Mouse (Mus musculus) skeletal muscle tissue, adult 2 months (tissue): ENCODE data around the gene Ncbp1.
"Not testable (repeated sequence)": the region's sequence is repeated elsewhere in the genome, so short reads cannot be mapped to it uniquely, and the experiment has no call there.

Source experiments
- DNase-seq: peaks from one replicate; pipeline ENCODE4 v3.0.0-alpha.2; 2012; ENCODE audit warnings: low read depth, low spot score

The Ncbp1 gene

DNA sequence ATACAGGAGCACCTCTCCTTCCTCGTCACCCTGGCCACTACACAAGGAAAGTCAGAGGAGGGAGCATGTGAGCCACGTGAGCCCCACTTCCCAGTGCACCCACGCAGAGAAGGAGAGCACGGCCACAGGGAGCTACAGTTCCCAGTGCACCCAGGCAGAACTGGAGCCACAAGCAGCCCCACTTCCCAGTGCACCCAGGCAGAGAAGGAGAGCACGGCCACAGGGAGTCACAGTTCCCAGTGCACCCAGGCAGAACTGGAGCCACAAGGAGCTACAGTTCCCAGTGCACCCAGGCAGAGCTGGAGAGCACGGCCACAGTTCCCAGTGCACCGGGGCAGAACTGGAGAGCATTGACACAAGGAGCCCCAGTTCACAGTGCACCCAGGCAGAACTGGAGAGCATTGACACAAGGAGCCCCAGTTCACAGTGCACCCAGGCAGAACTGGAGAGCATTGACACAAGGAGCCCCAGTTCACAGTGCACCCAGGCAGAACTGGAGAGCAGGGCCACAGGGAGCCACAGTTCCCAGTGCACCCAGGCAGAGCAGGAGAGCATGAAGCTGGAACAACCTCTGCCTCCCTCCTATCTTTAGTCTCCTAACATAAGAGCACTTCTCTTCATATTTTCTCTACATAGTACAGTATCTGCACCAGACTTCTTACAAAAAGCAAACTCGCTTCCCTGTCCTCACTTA is 9.0 kb upstream of the Ncbp1 start:
- DNase-seq = no peak

DNA sequence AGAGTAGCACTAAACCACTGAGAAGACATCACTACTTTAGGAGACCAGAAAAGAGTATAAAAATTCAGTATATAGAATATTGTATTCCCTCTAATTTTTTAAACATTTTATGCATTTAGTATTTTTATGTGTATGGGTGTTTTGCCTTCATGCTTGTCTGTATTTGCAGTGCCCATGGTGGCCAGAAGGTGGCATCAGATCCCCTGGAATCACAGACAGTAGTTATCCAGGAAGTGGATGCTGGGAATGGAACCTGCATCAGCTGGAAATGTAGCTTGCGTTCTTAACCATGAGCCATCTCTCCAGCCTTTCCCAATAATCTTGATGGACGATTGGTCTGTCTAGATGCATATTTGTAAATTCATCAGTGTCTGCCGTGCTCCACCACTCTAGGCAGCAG is 8.2 kb upstream of the Ncbp1 start:
- DNase-seq = no peak

DNA sequence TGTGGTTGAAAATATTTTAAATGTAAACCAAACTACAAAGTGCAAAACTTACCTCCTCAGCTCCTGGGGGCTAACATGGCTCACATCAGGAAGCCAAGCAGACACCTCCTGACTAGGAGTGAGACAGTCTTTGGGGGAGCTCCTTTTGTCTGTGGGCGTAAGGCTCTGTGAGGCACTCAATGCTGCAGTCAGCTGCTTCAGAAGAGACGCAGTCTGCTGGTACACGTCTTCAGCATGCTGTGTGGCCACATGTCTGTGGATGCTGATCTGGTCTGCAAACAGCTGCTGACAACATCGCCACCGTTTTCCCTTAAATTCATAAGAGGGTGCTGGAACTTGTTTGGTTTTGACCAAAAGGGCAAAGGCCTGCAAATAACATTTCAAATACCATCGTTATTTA is 6.6 kb upstream of the Ncbp1 start:
- DNase-seq = no peak

DNA sequence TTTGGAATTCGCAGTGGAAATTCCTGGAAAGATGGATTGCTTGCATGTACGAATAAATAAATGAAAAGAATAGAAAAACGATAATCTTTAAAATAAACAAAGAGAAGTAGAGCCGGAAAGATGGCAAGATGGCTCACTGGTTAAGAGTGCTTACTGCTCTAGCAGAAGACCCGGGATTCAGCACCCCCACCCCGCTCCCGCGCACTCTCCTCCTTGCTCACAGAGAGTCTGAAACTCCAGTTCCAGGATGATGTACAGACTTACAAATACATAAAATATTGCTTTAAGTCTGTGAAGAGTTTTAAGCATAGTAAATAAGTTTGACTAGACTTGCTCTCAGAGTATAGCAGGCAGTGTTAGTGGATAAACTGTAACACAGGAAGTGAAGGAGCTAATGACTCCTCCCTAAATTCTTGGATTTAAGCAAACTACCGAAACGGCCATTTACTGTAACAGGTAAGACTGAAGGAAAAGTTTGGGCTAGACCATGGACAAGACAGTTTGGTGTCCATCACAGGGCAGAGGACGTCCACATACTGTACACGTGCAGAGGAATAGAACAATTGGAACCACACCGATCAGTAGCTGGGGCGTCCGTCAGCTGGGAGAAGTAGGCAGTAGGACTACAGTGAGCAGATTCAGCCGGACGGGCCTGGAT is 655 bp upstream of the Ncbp1 start:
- no peak for DNase-seq

DNA sequence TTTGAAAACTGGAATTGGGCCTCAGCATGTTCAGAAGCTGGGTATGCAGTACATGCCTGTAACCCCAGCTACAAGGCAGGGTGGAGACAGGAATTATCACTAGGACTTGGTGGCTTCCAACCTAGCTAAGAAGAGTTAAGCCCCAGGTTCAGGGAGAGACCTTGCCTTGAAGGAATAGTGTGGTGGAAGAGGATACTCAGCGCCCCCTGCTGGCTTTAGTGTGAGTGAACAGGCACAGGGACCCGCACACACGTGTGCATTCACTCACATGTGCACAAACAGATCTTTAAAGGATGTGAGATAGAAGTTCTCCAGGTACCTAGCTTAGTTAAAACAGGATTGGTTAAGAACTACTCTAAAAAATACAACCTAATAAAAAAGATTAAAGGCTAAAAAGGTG is 5.9 kb downstream of the Ncbp1 start:
- no peak for DNase-seq

DNA sequence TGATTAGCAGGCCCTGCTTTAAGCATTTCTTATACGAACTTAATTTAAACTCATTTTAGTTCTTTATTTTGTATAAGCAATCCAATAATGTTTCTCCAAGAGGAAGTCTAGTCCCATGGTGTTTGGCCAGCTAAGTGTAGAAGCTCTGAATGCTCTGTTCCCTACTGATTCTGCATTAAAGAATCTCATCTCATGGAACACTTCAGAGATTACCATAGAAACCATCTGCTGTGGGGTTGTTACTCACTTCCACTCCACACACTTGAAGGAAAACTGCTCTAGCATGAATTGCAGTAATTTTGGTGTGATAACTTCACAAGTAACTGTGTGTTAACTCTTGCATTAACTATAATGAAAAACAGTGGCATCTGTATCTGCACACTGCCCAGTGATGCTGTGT is 8.5 kb downstream of the Ncbp1 start:
- no peak for DNase-seq

DNA sequence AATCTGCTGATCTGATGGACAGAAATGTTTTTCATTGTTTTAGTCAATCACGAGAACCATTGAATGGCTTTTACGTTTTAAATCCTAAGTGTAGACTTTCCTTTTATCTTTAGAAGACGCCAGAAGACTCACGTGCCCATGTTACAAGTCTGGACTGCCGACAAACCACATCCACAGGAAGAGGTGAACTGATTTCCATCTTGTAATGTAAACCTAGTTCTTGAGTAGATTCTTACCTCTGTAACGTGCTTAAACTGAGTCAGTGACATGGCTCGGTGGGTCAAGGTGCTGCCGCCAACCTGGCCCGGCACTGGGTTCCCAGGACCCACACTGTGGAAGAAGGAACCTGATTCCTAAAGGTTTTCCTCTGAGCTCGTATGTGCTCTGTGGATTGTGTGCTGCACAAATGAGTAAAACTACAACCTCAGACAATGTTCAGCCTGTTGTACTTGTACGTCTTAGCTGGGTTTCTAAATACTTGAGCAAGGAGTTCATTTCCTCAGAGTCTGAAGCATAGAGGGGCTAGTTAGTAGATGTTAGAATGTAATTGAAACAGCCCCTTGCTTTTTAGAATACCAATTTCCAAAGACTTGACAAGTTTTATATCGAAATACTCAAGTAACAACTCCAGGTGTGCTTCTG is 13.6 kb downstream of the Ncbp1 start:
- no peak for DNase-seq

DNA sequence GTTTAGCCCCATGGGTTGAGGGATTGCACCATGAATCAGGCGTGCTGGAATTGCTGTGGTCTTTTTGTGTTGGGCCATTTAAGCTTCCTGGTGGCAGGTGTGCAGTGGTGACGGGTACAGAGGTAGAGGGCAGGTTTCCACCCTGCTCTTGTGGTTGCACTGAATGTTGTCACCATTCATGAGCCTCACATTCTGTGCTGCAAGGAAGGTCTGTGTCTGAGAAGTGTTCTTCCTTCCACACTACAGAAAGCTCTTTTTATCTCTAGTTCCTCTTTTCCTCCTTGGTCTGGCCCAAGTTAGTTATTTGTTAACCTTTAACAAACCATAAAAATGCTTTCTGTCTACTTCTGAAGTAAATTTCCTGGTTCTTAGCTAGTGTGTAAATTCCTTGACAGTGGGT is 25.6 kb downstream of the Ncbp1 start:
- no peak for DNase-seq

DNA sequence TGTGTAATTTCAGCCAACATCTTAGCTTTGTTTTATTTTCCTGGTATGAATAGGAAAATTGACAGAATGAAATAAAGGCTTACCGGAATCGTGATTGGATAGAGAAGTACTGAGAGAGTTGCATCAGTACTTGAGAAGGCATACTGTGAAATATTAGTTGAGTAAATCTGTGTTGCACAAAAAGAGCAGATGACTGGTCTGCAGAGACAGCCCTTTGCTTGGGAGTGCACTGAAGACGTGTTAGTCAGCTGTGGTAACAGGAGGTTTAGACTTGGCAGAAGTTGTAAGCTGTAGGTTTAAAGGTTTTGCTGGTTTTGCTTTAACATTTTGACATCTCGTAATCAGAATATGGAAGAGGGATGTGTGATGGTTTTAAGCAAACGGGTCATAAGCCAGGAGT is 27.4 kb downstream of the Ncbp1 start:
- no peak for DNase-seq

DNA sequence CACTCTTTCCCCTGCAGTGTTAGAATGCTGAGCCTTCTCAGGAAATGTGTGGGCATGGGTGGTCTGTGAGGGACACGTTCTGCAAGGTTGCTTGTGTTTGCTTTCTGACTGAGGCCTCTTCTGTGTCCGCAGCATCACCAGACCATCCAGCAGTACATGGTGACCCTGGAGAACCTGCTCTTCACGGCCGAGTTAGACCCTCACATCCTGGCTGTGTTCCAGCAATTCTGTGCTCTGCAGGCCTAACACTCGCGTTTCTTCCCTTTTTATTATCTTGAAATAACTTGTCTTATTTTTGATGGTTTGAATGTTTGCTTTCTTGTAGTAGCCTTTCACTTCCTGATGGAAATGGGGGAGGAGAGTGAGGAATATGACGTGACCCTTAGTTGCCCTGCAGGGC is 33.3 kb downstream of the Ncbp1 start:
- DNase-seq = no peak

DNA sequence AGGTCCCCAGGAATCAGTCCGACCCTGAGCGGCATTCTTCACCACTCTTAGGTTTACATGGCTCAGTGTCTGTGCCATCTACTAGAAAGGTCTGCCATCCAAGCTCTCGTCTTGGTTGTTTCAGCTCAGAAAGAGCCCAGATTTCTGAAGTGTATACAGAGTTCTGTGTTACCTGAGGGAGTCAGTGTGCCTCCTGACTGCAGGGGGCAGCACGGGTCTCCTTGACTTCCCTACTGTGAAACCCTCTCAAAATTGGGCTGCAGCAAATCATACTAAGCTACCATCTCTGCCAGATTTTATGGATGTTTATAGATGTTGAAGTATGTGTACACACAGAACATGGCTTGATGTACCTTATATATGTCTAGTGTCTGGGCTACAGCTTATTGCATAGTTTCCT is 37.9 kb downstream of the Ncbp1 start:
- no peak for DNase-seq

DNA sequence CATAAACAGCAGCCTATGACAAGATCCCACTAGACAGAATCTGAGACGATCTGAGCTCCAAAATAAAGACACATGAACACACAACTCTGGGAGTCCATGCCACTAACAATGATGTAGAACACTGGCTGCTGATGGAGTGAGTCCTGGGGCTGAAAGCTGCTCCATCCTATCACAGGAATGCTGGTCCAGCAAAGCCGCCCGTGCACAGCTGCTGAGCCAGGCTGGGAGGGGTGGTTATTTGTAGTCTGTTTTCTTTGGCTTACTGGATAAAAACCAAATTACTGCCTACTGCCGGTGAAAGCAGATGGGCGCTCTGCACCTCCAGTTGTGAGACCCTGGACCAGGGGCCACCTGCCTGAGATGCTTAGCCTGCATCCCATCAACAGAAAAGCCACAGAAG is 38.6 kb downstream of the Ncbp1 start:
- DNase-seq = no peak

DNA sequence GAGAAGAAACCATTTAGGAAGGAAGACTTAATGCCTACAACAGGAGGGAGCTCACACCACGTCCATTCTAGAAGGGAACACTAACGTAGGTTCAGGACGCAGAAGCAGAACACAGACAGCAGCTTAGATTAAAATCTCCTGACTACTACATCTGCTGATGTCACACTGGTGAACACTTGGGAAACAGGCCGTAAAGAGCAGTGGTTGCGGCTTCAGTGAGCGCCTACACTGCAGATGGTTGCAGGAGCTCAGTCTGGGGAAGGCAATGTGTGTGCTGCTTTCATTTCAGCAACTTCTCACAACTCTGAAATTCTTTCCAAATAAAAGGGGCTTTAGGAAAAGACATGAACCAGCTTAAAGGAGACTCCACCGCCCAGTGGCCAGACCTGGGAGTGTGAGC is 39.1 kb downstream of the Ncbp1 start:
- DNase-seq = no peak

DNA sequence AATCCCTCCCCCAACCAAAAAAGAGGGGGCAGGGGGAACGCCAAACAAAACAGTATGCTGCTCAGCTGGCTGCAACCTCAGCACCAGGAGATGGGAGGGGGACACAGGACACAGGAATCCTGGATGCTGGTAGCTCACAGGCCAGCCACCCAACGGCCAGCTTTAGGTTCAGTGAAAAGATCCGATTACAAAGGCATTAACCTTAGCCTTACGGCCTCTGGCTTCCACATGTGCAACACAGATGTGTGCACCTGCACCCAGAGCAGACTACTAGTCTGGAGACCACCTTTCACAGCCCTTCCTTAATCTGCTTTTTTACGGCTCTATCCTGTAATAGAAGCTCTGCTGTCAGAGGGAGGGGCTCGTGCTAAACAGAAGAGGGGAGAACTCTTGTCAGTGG is 42.8 kb downstream of the Ncbp1 start:
- no peak for DNase-seq

DNA sequence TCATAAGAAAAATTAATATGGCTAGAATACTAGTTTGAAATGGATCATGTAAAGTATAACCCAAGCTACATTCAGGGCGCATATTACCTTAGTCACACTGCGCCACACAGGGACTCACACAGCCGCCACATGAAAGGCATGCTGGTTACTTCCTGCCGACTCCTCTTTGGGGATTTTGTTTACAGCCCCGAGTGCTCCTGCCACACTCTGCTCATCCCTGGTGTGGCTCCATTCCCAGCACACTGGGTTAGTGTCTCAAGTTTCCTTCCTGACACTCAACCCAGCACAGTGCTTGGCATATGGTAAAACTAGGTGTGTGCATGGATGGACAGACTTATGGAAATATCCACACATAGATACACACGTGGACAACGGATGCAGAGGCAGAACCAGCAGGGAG is 43.8 kb downstream of the Ncbp1 start:
- DNase-seq = peak; percentile 57

DNA sequence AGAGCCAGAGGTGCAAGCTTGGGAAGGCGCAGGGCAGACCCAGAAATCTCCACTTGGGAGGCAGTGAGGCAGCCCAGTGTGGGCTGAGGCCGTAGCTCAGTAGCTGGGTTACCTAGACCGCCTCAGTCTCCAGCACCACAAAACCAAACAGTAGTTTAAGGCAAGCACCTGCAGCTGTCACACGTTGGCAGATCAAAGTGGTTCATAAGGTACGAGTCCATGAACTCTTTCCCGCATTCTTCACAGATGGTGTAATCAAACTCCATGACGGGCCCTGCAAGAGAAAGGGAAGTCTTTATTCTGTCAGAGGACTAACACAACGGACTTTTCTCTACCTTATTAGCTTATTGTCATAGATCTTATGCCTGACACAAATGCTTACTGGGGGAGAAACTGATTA is 47.0 kb downstream of the Ncbp1 start:
- DNase-seq = no peak

DNA sequence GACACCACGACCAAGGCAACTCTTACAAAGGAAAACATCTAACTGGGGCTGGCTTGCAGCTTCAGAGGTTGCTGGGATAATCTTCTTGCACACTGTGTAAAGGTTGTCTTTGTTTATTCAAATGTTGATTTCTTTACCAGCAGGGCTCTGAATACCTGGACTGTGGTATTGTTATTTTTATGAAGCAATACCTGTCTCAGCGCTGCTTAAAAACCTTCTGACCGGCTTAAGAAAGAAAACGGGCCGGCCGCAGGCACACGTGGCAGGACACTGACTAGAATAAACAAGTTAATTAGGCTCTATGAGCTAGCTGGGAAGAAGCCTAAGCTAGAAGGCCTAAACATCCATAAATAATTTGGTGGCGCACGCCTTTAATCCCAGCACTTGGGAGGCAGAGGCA is 47.5 kb downstream of the Ncbp1 start:
- no peak for DNase-seq

DNA sequence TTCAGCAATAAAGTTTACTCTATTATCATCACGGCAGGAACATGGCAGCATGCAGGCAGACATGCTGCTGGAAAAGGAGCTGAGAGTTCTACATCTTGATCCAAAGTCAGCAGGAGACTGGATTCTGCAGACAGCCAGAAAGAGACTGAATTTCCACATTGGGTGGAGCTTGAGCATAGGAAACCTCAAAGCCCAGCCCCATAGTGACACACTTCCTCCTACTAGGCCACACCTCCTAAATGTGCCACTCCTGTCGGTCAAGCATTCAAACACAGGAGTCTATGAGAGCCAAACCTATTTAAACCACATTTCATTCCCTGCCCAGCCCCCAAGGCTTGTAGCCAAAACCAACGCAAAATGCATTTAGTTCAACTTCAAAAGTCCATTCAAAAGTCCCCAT is 48.1 kb downstream of the Ncbp1 start:
- DNase-seq = no peak

DNA sequence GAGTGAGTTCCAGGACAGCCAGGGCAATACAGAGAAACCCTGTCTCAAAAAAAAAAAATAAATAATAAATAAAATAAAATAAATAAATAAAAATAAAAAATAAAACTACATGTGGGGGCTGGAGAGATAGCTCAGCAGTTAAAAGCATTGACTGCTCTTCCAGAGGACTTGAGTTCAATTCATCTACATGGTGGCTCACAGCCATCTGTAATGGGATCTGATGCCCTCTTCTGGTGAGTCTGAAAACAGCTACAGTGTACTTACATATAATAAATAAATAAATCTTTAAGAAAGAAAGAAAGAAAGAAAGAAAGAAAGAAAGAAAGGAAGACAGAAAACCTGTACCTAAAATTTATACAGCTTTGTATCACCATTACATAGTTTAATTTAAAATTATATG is 53.6 kb downstream of the Ncbp1 start:
- not testable (repeated sequence) for DNase-seq

DNA sequence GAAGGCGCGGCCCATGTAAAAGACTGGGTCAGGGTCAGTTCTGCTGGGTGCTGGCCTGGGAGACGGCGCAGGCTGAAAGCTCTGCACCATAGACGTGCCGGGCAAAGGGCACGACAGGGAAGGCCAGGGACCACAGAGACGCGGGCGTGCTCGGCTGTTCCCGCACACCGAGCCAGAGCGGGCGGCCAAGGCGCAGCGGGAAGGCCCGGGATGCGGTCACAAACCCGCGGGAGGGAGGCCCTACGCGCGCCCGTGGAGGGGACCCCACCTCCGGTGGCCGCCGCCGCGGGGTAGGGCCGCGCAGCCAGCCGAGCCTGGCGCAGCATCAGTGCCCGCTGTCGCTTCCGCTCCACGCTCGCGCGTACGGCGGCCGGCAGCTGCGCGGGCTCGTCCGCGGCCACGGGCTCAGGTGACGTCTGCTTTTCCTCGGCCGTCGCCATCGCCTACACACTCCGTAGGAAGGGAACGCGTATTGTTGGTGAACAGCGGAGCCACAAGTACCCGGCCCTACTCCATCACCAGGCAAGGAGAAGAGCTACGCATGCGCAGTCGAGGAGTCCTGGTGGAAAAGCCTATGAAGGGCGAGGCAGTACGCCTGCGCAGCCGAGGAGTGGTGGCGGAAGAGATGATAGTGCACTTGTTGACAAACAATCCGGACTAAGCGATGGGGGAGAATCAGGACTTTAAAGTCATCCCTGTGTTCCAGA is 57.5 kb downstream of the Ncbp1 start, which contains the start of gene Xpa:
Gene Xpa, minus strand, starts transcription at position 531 of the 707 bp plus-strand sequence.
- peak; percentile 97 for DNase-seq

DNA sequence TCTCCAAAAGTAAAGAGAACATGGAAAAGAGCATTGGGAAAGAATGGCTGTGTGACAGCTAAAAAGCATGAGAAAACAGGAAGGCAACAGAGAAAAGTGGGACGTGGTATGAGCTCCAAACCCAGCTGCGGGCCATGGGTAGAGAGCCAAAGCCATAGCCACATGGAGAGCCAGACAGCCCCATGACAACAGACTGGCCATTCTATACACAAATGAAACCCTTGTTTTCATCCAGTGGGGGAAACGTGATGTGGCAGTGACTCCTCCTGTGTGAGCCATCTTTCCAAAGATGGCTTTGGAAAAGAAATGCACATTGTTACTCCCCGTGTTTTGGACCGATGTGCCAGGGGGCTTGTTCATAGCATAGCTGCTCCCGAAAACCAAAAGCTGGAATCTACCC is 58.1 kb downstream of the Ncbp1 start:
- DNase-seq = no peak

DNA sequence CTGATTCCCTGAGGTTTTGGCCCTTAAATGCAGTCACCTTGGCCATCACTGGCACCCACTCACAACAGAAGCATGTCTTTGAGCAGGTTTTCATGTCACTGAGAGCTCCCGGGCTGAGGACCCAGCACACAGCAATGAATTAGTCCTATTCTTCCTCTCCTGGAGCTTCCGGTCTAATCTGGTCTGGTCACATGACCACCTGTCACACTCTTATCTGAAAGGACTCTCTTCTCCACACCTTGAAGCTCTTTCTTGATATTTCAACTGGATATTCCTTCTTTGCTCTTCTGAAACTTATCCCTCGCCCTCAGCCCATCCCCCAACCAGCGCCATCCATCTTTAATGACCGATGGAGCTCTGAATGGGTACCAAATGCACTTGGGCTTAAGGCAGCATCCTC is 59.7 kb downstream of the Ncbp1 start:
- no peak for DNase-seq
